Mouse (Mus musculus): Measurements from ENCODE around the gene Sec13. TPM values are rescaled to one million over a fixed set of nuclear protein-coding genes. Genes with fewer than 3 reads are reported as not detected.
"Not testable (repeated sequence)": the region's sequence is repeated elsewhere in the genome, so short reads cannot be mapped to it uniquely, and the experiment has no call there.

Gene Sec13
- polyA plus RNA-seq, 1 experiment from 2014 or later = 313 TPM

- Histone ChIP-seq H3K27ac (no peak overlapping the region), H3K36me3 (peaks cover 56% of the 10 kb centered on the region), H3K4me1 (peaks cover 14% of the 10 kb centered on the region), H3K27me3 (ENCODE audit: insufficient read depth, poor library complexity, severe bottlenecking) (no peaks in the 10 kb centered on the region), H3K9me3 (no peaks in the 10 kb centered on the region), H3K4me3 (no peak overlapping the region)
- DNase-seq (ENCODE audit: low spot score) = no peak
- WGBS = 82% methylated on average over 9 of the region's 9 CpGs
Observed at GRCm38 (mm10) chr6:113737318-113738046, 3.1 kb downstream of the Sec13 start.

- H3K4me3 ChIP-seq = no peak overlapping the region
- H3K27me3 ChIP-seq (ENCODE audit: insufficient read depth, poor library complexity, severe bottlenecking) = no peaks in the 10 kb centered on the region
- H3K9me3 ChIP-seq = no peaks in the 10 kb centered on the region
- DNase-seq (ENCODE audit: low spot score) = no peak
- 94% methylated on average over 3 of the region's 3 CpGs for WGBS
- H3K27ac ChIP-seq = no peak overlapping the region
- H3K36me3 ChIP-seq = peaks cover 96% of the 10 kb centered on the region
- H3K4me1 ChIP-seq = no peaks in the 10 kb centered on the region
Observed at GRCm38 (mm10) chr6:113731296-113731695, 9.2 kb downstream of the Sec13 start.

- H3K36me3 ChIP-seq = peaks cover 98% of the 10 kb centered on the region
- H3K9me3 ChIP-seq = no peaks in the 10 kb centered on the region
- H3K4me1 ChIP-seq = no peaks in the 10 kb centered on the region
- WGBS = 88% methylated on average over 7 of the region's 7 CpGs
- H3K27me3 ChIP-seq (ENCODE audit: insufficient read depth, poor library complexity, severe bottlenecking) = no peaks in the 10 kb centered on the region
- no peak overlapping the region for H3K4me3 ChIP-seq
- H3K27ac ChIP-seq = no peak overlapping the region
- DNase-seq (ENCODE audit: low spot score) = no peak
Observed at GRCm38 (mm10) chr6:113728181-113728580, 12.4 kb downstream of the Sec13 start.

- peaks cover 95% of the 10 kb centered on the region for H3K36me3 ChIP-seq
- DNase-seq (ENCODE audit: low spot score) = no peak
- no peak overlapping the region for H3K27ac ChIP-seq
- H3K4me1 ChIP-seq = no peaks in the 10 kb centered on the region
- no peaks in the 10 kb centered on the region for H3K9me3 ChIP-seq
- WGBS = 83% methylated on average over 4 of the region's 4 CpGs
- no peak overlapping the region for H3K4me3 ChIP-seq
- H3K27me3 ChIP-seq (ENCODE audit: insufficient read depth, poor library complexity, severe bottlenecking) = no peaks in the 10 kb centered on the region
Observed at GRCm38 (mm10) chr6:113721061-113721460, 19.5 kb downstream of the Sec13 start.

GRCm38 (mm10) chr6:113719878-113720277 is 20.7 kb downstream of the Sec13 start, which contains the start of gene Ghrl:
Ghrl (minus strand) TSS chr6:113719880.
- Histone ChIP-seq H3K9me3 (no peaks in the 10 kb centered on the region), H3K36me3 (peaks cover 95% of the 10 kb centered on the region), H3K4me1 (no peaks in the 10 kb centered on the region), H3K27ac (no peak within 1 kb of the TSS), H3K27me3 (ENCODE audit: insufficient read depth, poor library complexity, severe bottlenecking) (no peaks in the 10 kb centered on the region), H3K4me3 (no peak within 1 kb of the TSS)
- WGBS = 86% methylated on average over 3 of the region's 3 CpGs
- no peak for DNase-seq (ENCODE audit: low spot score)

GRCm38 (mm10) chr6:113717541-113717940 is 23.0 kb downstream of the Sec13 start:
- Histone ChIP-seq H3K27ac (no peak overlapping the region), H3K4me1 (no peaks in the 10 kb centered on the region), H3K36me3 (peaks cover 96% of the 10 kb centered on the region), H3K27me3 (ENCODE audit: insufficient read depth, poor library complexity, severe bottlenecking) (no peaks in the 10 kb centered on the region), H3K4me3 (no peak overlapping the region), H3K9me3 (no peaks in the 10 kb centered on the region)
- 91% methylated on average over 3 of the region's 3 CpGs for WGBS
- no peak for DNase-seq (ENCODE audit: low spot score)

- Histone ChIP-seq H3K27me3 (ENCODE audit: insufficient read depth, poor library complexity, severe bottlenecking) (no peaks in the 10 kb centered on the region), H3K4me3 (no peak overlapping the region), H3K9me3 (no peaks in the 10 kb centered on the region), H3K4me1 (no peaks in the 10 kb centered on the region), H3K27ac (no peak overlapping the region), H3K36me3 (peaks cover 97% of the 10 kb centered on the region)
- WGBS = 78% methylated on average over 1 of the region's 1 CpGs
- DNase-seq (ENCODE audit: low spot score) = no peak
Observed at GRCm38 (mm10) chr6:113714797-113715196, 25.7 kb downstream of the Sec13 start.

GRCm38 (mm10) chr6:113714276-113714675 is 26.3 kb downstream of the Sec13 start:
- DNase-seq (ENCODE audit: low spot score) = no peak
- Histone ChIP-seq H3K9me3 (no peaks in the 10 kb centered on the region), H3K4me3 (no peak overlapping the region), H3K27ac (no peak overlapping the region), H3K36me3 (peaks cover 97% of the 10 kb centered on the region), H3K27me3 (ENCODE audit: insufficient read depth, poor library complexity, severe bottlenecking) (no peaks in the 10 kb centered on the region), H3K4me1 (no peaks in the 10 kb centered on the region)
- 92% methylated on average over 2 of the region's 2 CpGs for WGBS

- H3K36me3 ChIP-seq = peaks cover 97% of the 10 kb centered on the region
- not testable (repeated sequence) for H3K4me1 ChIP-seq; H3K4me3 ChIP-seq; H3K9me3 ChIP-seq; H3K27ac ChIP-seq; DNase-seq (ENCODE audit: low spot score); H3K27me3 ChIP-seq (ENCODE audit: insufficient read depth, poor library complexity, severe bottlenecking)
- 94% methylated on average over 5 of the region's 5 CpGs for WGBS
Observed at GRCm38 (mm10) chr6:113713389-113713788, 27.2 kb downstream of the Sec13 start.

GRCm38 (mm10) chr6:113712718-113713117 is 27.8 kb downstream of the Sec13 start:
- H3K36me3 ChIP-seq = peaks cover 98% of the 10 kb centered on the region
- WGBS = 93% methylated on average over 3 of the region's 3 CpGs

GRCm38 (mm10) chr6:113697222-113698205 is 43.0 kb downstream of the Sec13 start:
- no peaks in the 10 kb centered on the region for H3K27me3 ChIP-seq (ENCODE audit: insufficient read depth, poor library complexity, severe bottlenecking)
- peaks cover 40% of the 10 kb centered on the region for H3K36me3 ChIP-seq
- H3K9me3 ChIP-seq = no peaks in the 10 kb centered on the region
- H3K4me3 ChIP-seq = peak overlapping the region; percentile 95
- peaks cover 47% of the 10 kb centered on the region for H3K4me1 ChIP-seq
- under 1% methylated on average over 113 of the region's 113 CpGs for WGBS
- no peak for DNase-seq (ENCODE audit: low spot score)
- peak overlapping the region; percentile 95 for H3K27ac ChIP-seq

More at GRCm38 (mm10) chr6:113712718-113713117, 27.8 kb downstream of the Sec13 start:
- Histone ChIP-seq H3K27ac (no peak overlapping the region), H3K27me3 (ENCODE audit: insufficient read depth, poor library complexity, severe bottlenecking) (no peaks in the 10 kb centered on the region), H3K4me1 (no peaks in the 10 kb centered on the region), H3K4me3 (no peak overlapping the region), H3K9me3 (no peaks in the 10 kb centered on the region)
- no peak for DNase-seq (ENCODE audit: low spot score)

- under 1% methylated on average over 58 of the region's 58 CpGs for WGBS
- H3K36me3 ChIP-seq = peaks cover 32% of the 10 kb centered on the region
- no peaks in the 10 kb centered on the region for H3K9me3 ChIP-seq
- H3K4me1 ChIP-seq = peaks cover 54% of the 10 kb centered on the region
- DNase-seq (ENCODE audit: low spot score) = peak; percentile 99
- H3K27me3 ChIP-seq (ENCODE audit: insufficient read depth, poor library complexity, severe bottlenecking) = no peaks in the 10 kb centered on the region
- H3K4me3 ChIP-seq = peak within 1 kb of the TSS; percentile 95
- H3K27ac ChIP-seq = peak within 1 kb of the TSS; percentile 95
Observed at GRCm38 (mm10) chr6:113696582-113697221, 43.8 kb downstream of the Sec13 start, which contains the start of gene Tatdn2. Tatdn2 (plus strand) TSS chr6:113697050.
